Mouse (Mus musculus) lung, embryonic 15.5 days (tissue): ENCODE data around the gene Lrg1. TPM values are rescaled to one million over a fixed set of nuclear protein-coding genes. Genes with fewer than 3 reads are reported as not detected.

ENCODE experiments used
- polyA plus RNA-seq: library from polyadenylated mRNA; unstranded; fragments of >200 nt; fragmentation: Nextera tagmentation; extraction: Ambion mirVana; gene quantifications from 2 replicates; pipeline ENCODE4 v1.2.1, GENCODE M21; 2015

The Lrg1 gene
- polyA plus RNA-seq, 1 experiment from 2014 or later = 0.55 TPM

Other genes with a start within 250 kb of the Lrg1 start
- 8.5 and 9.1 TPM in 2 replicates for gene Zfp119a, start 243.1 kb downstream of the Lrg1 start, polyA plus RNA-seq
- 12.2 and 13.4 TPM in 2 replicates for gene Zfp959, start 229.9 kb downstream of the Lrg1 start, polyA plus RNA-seq
- 6.7 and 6.8 TPM in 2 replicates for gene Zfp119b, start 172.5 kb downstream of the Lrg1 start, polyA plus RNA-seq
- gene Ebi3, start 169.4 kb downstream of the Lrg1 start, polyA plus RNA-seq = 1.4 and 2.1 TPM in 2 replicates
- gene Yju2, start 162.9 kb downstream of the Lrg1 start, polyA plus RNA-seq = 26.4 and 28.3 TPM in 2 replicates
- gene Shd, start 151.5 kb downstream of the Lrg1 start, polyA plus RNA-seq = 6.7 and 8.3 TPM in 2 replicates
- 7.7 and 8.1 TPM in 2 replicates for gene Fsd1, start 135.5 kb downstream of the Lrg1 start, polyA plus RNA-seq
- 17.4 and 18.3 TPM in 2 replicates for gene Stap2, start 116.4 kb downstream of the Lrg1 start, polyA plus RNA-seq
- 103 and 116 TPM in 2 replicates for gene Mpnd, start 116.3 kb downstream of the Lrg1 start, polyA plus RNA-seq
- 169 and 174 TPM in 2 replicates for gene Sh3gl1, start 85.4 kb downstream of the Lrg1 start, polyA plus RNA-seq
- 31.4 and 32.4 TPM in 2 replicates for gene Chaf1a, start 81.6 kb downstream of the Lrg1 start, polyA plus RNA-seq
- 37.5 and 41.3 TPM in 2 replicates for gene Ubxn6, start 47.0 kb downstream of the Lrg1 start, polyA plus RNA-seq
- gene Hdgfl2, start 42.4 kb downstream of the Lrg1 start, polyA plus RNA-seq = 111 and 119 TPM in 2 replicates
- 0.10 and 0.19 TPM in 2 replicates for gene Plin4, start 12.2 kb downstream of the Lrg1 start, polyA plus RNA-seq
- 0.95 and 1.2 TPM in 2 replicates for gene Plin5, start 4.4 kb downstream of the Lrg1 start, polyA plus RNA-seq
- gene Sema6b, start 18.3 kb upstream of the Lrg1 start, polyA plus RNA-seq = 2.1 TPM in 2 replicates
- 15.3 and 18.3 TPM in 2 replicates for gene Tnfaip8l1, start 40.5 kb upstream of the Lrg1 start, polyA plus RNA-seq
- gene Mydgf, start 61.9 kb upstream of the Lrg1 start, polyA plus RNA-seq = 103 TPM in 2 replicates
- gene Dpp9, start 96.9 kb upstream of the Lrg1 start, polyA plus RNA-seq = 37.1 and 37.6 TPM in 2 replicates
- gene Fem1a, start 134.8 kb upstream of the Lrg1 start, polyA plus RNA-seq = 11.7 and 13.3 TPM in 2 replicates
- 4.2 and 4.6 TPM in 2 replicates for gene Ticam1, start 154.8 kb upstream of the Lrg1 start, polyA plus RNA-seq
- 82.4 and 82.5 TPM in 2 replicates for gene Plin3, start 170.9 kb upstream of the Lrg1 start, polyA plus RNA-seq
- not detected in 2 replicates for gene Arrdc5, start 178.3 kb upstream of the Lrg1 start, polyA plus RNA-seq
- 148 and 150 TPM in 2 replicates for gene Uhrf1, start 181.3 kb upstream of the Lrg1 start, polyA plus RNA-seq
- 33.4 and 33.7 TPM in 2 replicates for gene Kdm4b, start 204.1 kb upstream of the Lrg1 start, polyA plus RNA-seq